Mouse (Mus musculus) thymus, postnatal 25 days (tissue): ENCODE measurements around the gene Adap2.

Experiments used
- DNase-seq: peaks from one replicate; pipeline ENCODE4 v3.0.0; 2022

Gene Adap2

DNA sequence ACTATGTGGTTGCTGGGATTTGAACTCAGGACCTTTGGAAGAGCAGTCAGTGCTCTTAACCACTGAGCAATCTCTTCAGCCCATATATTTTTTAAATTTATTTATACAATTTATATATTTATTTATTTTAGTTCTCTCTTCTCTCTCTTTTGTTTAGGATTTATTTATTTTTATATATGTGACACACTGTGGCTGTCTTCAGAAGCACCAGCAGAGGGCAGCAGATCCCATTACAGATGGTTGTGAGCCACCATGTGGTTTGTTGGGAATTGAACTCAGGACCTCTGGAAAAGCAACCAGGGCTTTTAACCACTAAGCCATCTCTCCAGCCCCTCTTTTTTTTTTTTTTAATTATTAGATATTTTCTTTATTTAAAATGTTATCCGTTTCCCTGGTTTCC lies 46.4 kb downstream of the Adap2 start:
- peak; percentile 43 for DNase-seq

GRCm38 (mm10) chr11:80202296-80202695 lies 48.4 kb downstream of the Adap2 start:
- no peak for DNase-seq

- no peak for DNase-seq
Measured at GRCm38 (mm10) chr11:80204037-80204436, 50.1 kb downstream of the Adap2 start.

DNA sequence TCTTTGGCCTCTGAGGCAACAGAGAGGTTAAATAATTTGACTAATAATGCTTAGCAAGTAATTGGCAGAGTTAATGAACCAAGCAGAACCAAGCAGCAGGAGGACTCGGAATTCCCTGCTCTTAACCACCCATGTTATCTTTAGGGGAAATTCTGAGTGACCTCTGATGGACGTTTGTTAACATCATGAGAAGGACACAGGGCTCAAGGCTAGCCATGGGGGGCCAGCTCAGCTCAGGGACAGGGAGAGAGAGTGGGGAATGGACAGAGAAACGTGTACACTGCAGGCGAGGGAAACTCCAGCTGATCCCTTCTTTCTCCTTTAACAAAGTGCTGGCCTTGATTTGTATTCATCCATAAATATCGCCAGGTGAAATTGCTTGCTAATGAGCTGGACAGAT lies 51.0 kb downstream of the Adap2 start:
- DNase-seq: no peak

DNA sequence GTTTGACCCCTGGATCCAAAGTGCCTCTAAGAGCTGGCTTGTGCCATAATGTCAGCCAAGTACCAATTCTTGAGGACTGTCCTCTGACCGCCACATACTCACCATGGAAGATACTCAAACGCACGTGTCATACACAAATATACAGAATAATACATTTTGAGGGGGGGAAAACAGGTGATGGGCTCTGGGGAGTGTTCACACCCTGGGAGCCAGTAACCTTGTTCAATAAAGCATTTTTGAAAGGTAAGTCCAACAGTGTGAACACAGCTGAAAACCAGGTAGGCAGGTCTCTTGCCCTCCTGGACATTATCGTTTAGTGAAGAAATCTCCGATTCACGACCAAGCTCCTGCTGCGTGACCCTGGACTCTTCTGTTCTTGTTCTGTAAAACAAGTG lies 54.6 kb downstream of the Adap2 start:
- DNase-seq: no peak

DNA sequence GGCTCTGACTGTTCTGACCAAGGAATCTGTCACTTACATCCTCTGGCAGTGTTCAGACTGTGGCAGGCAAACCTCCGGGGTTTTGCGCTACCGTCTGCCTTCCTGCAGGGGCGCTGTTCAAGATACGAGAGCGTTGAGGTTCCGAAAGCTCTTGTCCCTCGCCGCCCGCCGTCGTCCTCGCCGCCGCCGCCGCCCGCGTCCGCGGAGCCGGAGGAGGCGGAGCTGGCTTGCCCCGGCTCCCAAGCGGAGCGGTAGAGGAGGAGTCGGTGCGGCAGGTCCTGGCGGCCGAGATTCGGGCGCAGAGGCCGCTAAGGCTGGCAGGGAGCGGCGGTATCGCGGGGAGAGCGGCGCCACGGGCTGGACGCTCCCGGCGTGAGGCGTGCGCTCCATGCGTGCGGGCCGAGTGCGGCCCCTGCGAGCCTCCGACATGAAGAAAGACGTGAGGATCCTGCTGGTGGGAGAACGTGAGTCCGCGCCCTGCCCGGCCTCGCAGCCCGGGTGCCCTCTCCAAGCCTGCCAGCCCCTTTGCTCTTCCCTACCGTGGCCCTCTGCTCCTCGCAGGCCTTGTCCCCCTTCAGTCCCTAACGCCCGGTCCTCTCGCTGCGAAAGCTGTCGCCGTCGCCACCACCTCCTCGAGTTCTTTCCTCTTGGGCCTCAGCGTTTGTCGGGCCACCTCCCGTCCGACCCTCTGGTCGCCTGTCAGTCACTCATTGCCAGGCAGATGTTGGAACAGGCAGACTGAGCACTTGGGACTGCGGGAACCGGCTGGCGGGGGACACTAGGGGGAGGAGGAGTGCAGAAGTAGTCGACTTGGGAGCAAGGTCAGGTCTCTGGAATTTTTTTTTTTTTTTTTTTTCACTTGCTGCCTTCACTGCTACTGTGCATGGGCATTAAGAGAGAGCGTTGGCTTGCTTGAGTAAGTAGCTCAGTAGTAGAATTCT lies 55.2 kb downstream of the Adap2 start, which contains the start of gene Rhot1:
Gene Rhot1 (plus strand): TSS at position 160 of the 941 bp plus-strand sequence.
- DNase-seq: peak; percentile 97

- no peak for DNase-seq
Measured at GRCm38 (mm10) chr11:80210321-80210720, 56.4 kb downstream of the Adap2 start.

GRCm38 (mm10) chr11:80212282-80212681 lies 58.4 kb downstream of the Adap2 start:
- DNase-seq: no peak

GRCm38 (mm10) chr11:80215291-80215690 lies 61.4 kb downstream of the Adap2 start:
- no peak for DNase-seq

DNA sequence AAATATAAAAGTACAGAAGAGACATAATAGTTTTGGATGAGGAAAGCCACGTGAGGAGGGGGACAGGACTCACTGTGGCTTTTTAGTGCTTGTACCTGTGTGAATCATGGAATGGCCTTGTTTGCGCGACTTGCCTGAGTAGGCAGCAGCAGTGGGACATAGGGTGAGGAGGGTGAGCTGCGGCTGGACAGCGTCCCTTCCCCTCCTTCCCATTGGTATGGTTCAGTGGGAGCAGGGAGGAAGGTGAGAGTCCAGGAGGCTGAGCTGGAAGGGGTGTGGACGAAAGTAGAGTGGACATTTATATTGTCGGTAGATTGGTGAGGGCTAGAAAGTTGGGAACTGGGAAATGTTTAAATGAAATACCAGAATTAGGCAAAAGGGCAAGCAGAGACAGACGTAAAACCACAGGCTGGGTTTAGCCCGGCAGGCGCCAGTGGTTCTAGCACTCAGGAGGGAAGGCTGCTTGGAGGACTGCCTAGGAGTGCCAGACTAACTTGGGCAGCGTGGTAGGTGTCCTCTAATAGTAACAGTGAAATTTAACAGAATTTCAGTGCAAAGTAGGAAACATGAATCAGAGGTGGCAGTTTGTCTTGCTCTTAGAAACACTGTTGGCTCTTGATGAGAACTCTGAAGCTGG lies 64.9 kb downstream of the Adap2 start:
- no peak for DNase-seq
